Mouse (Mus musculus): ENCODE data around the gene Olfr1307.

Olfr1307 gene

GRCm38 (mm10) chr2:111949340-111949739 is at the start of gene Olfr1307:
Gene Olfr1307 (minus strand): TSS chr2:111949440.
- DNase-seq (ENCODE audit: low read depth, low spot score): no peak

GRCm38 (mm10) chr2:111990181-111990580 is 40.9 kb upstream of the Olfr1307 start, which contains the start of gene Olfr1309:
Gene Olfr1309 (minus strand): TSS chr2:111990281.
- DNase-seq (ENCODE audit: low read depth, low spot score): no peak

DNA sequence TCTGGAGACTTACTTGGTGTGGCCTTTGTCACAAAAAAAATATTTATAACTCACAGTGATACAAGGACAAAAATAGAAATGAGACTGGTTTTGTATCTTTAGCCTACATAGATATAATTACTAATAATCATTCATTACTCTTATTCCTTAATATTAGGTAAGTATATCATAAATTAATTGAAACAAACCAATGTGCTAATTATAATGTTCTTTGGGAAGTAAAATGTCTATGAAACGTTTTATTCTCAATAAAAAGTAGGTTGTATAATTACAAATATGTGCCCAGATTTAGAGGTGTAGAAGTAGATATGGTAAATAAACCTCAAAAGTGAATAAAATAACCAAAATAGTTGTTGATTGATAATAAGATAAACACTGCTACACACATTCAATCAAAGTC is 15.6 kb upstream of the Olfr1307 start, which contains the start of gene Olfr1308:
TSS of gene Olfr1308 (minus strand) at position 101 of the 400 bp plus-strand sequence.
- no peak for DNase-seq (ENCODE audit: low read depth, low spot score)

DNA sequence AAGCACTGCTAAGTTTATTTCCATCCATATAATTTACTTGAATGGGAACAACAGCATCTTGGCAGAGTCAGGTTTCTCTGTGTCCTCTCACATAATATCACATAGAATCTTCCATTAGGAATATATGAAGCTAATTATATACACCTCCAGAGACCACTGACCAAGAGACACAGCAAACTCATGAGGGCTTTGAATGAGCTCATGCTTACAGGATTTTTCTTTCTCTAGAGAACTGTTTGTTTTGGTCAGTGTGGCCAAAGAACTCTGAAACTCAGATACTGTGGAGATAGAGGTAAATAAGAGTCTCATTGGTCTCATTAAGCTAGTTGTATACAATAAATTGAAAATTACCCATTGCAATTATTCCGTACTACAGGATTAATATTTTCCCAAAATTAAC is 33.1 kb downstream of the Olfr1307 start, which contains the start of gene Olfr1306:
TSS of gene Olfr1306 (minus strand) at position 101 of the 400 bp plus-strand sequence.
- DNase-seq (ENCODE audit: low read depth, low spot score): no peak
